Mouse (Mus musculus) G1E (cell line): Measurements from ENCODE around the gene Tspan18.

Experiments
- CTCF ChIP-seq: IDR thresholded peaks from 2 replicates; pipeline ENCODE4 v1.5.1; 2012; ENCODE audit warnings: low read depth, low read length, inconsistent platforms, mixed read lengths
- GATA1 ChIP-seq: IDR thresholded peaks from 2 replicates; pipeline ENCODE4 v1.6.1; 2012; ENCODE audit warnings: borderline replicate concordance, low read length, inconsistent platforms, mixed read lengths
- GATA2 ChIP-seq: IDR thresholded peaks from 2 replicates; pipeline ENCODE4 v1.6.1; 2012; ENCODE audit warnings: low read depth, low read length, inconsistent platforms, borderline replicate concordance
- POLR2AphosphoS5 ChIP-seq: IDR thresholded peaks from 2 replicates; pipeline ENCODE4 v1.6.1; 2012; ENCODE audit warnings: low read depth, low read length, inconsistent platforms; ENCODE audit not compliant: insufficient replicate concordance
- TAL1 ChIP-seq: conservative IDR thresholded peaks from 2 replicates; pipeline ENCODE4 v1.6.1; 2012; ENCODE audit warnings: low read depth, low read length, inconsistent platforms, mixed read lengths

- no peak for TF ChIP-seq CTCF
- TF ChIP-seq POLR2AphosphoS5: no peak
- TF ChIP-seq TAL1: no peak
- no peak for TF ChIP-seq GATA1
- TF ChIP-seq GATA2: no peak
These were observed 30.1 kb downstream of the Tspan18 start for GRCm38 (mm10) chr2:93304273-93304634.
